Mouse (Mus musculus) kidney, postnatal 36 days (tissue): ENCODE measurements around the gene Epop.

Experiments used
- DNase-seq, 2 experiments: peaks; one replicate each; pipeline ENCODE4 v3.0.0; 2021 to 2022; ENCODE audit warnings: mixed read lengths in 2 of 2

Gene Epop

GRCm38 (mm10) chr11:97629576-97629975, at the start of gene Epop:
Gene Epop, minus strand, starts transcription at chr11:97629702.
- DNase-seq = peak; percentile 87 to 91

- DNase-seq = no peak
These were observed 48.8 kb upstream of the Epop start for GRCm38 (mm10) chr11:97678301-97678700.

GRCm38 (mm10) chr11:97677842-97678241, 48.3 kb upstream of the Epop start:
- DNase-seq = no peak

GRCm38 (mm10) chr11:97677381-97677780, 47.9 kb upstream of the Epop start:
- no peak for DNase-seq

- DNase-seq = no peak
These were observed 46.7 kb upstream of the Epop start for GRCm38 (mm10) chr11:97676050-97676754.

DNA sequence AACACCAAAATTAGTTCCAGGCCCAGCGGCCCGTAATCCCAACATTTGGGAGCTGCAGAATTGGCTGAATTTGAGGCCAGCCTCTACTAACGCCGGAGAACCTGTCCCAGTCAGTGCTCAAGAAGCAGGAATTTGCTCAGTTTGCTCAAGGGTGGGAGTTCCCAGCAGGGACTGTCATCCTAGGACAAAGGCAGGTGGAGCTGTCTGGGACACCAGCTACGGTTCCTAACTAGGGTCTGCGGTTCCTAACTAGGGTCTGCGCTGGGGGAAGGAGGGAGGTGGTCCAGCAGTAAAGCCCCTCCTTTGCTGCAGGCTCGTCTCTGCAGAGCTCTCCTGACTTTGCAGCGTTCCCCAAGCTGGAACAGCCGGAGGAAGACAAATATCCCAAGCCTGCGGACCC, 43.6 kb upstream of the Epop start:
- DNase-seq = no peak

DNA sequence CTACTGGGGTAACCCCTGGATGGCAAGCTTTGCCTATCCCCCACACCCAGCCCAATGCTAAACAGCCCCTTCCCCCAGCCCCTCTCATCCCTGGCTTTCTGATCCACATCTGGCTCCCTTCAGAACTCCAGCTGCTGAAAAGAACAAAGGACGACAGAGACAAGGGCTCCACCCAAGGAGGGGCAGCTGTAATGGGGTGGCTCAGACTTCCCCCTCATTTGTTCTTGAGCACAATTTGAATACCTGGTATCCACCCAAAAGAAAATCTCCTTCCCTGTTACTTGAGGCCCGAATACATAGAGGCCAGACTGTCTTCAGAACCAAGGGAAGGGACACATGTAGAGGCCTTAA, 41.6 kb upstream of the Epop start:
- no peak for DNase-seq

DNA sequence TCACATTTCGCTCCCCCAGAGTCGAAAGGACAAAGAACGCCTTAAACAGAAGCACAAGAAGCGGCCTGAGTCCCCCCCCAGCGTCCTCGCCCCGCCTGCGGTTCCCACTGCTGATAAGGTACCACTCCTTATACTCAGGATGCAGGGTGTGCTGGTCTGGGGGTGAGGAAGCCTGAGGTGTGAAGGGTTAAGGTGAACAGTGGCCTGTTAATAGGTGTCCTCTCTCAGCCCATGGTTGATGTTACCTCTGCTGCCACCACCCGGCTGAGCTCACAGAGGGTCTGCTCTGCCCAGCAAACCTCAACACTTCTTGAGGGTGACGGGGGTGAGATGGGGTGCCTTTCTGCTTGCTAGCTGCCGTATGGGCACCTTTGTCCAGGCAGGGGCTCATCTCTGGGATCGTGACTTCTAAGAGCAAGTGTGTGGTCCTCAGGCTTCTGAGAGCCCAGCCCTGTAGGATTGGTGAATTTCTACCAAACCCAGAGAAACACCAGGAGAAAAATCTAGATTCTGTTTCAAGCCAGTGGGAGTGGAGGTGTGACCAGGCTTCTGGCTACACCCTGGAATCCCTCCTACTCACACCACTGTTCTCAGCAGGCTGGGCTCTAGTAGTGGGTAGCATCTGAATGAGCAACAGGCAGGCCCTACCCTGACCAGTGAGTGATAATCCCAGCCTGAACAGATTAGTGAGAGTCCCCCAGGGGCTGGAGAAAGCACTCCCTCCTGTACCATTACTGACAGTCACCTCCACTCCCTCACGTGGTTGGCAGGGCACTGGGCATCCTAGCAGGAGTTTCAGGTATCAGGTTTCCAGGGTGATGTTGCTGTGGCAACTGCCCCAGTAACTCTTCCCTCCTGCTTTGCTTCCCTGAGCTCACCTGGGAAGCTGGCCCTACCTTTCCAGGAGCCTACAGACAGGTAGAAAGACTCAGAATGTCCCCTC, 41.0 kb upstream of the Epop start:
- DNase-seq = peak in 1 of 2 experiments; percentile 27

DNA sequence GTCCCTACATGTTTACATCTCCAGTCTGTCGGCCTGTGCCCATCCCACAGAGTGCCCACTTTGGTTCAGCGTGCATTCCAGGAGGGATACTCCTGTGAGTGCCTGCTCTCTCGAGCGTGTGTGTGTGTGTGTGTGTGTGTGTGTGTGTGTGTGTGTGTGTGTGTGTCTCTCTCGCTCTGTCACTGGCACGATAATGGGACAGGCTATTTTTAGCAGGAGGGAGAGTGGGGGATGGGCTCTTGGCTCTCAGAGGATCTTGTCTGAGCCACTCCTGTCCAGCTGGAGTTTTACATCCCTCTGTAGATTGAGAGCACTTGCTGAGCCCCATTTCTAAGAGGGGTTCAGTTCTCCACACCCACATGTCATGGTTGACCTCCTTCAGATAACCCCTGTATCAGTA, 40.3 kb upstream of the Epop start:
- DNase-seq = peak; percentile 67 to 68

DNA sequence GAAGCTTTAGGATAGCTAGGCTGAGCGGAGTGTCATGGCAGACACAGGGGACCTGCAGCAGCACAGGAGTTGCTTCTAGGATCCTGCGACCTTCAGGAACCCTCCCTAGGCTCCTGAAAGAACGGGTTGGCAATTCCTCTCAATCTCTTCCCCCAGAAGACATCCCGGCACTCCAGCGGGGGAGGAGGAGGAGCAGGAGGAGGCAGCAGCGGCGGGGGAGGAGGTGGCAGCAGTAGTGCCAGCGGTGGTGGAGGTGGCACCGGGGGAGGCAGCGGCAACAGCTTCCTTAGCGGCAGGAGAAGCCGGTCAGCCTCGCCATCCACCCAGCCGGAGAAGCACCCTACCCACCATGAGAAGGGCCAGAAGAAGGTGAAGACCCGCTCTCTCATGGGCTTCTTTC, 39.8 kb upstream of the Epop start:
- DNase-seq = peak; percentile 21 to 24

DNA sequence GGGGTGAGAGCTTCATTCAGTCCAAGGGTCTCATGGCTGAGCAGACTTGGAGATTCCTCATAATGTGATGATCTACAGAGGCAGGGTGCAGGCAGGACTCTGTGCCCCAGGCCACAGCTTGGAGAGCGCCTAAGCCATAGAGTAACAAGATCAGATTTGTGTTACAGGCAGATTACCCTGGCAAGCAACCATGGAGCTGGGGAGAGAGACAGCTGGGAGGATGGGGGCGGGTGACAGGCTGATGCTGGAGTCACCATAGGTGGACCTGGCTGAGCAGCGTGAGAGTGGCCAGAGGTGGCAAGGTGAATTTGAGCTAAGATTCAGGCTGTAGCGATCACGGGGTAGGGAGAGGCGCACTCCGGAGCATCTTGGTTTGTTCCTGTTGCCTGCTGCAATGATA, 38.7 kb upstream of the Epop start:
- DNase-seq = no peak

GRCm38 (mm10) chr11:97666794-97667193, 37.3 kb upstream of the Epop start:
- no peak for DNase-seq

- DNase-seq = no peak
These were observed 36.7 kb upstream of the Epop start for GRCm38 (mm10) chr11:97666221-97666620.

DNA sequence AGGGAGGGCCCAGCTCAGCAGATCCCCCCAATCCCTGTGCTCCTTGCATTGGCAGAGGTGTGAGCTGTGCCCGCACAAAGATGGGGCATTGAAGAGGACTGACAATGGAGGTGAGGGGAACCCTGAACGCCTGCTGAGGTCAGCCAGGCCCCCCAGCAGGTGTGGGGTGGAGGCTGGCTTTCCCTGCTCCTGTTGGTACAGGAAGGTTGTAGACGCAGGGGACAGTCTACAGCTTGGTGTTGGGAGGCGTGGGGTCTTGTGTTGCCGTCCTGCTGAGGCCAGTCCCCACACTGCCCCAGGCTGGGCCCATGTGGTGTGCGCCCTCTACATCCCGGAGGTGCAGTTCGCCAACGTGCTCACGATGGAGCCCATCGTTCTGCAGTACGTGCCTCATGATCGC, 35.9 kb upstream of the Epop start:
- DNase-seq = no peak

DNA sequence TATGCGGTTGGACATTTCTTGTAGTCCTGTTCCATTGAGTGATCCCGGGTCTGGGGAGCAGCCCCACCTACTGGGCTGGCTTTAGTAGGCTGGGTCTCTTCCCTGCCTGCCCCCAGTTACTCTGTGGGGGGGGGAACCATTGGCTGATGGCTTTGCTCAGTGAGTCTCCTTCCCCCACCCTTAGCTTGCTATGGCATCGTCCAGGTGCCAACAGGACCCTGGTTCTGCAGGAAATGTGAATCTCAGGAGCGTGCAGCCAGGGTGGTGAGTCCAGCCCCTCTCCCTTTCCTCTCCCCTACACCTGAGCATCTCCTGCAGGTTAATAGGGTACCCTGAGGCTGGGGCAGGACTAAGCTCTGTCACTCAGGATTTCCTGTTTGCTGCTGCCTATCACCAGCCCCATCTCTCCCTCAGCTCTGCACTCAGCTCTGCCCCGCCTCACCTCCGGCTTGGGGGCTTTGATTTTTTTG, 35.3 kb upstream of the Epop start:
- peak; percentile 41 to 50 for DNase-seq

DNA sequence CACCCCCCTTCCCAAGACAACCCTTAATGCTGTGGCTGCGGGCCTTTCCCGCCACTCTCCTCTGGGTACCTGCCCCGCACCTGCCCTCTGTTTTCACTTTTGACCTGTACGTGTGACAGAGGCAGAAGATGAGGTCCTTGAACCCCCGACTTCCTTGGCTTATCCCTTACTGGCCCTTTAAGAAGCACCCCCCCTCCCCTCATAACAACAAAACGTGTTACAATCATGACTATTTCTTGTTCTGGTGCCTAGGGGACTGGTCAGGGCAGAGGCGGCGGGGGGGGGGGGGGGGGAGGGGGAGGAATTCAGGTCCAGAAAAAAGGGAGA, 34.8 kb upstream of the Epop start:
- DNase-seq = no peak

- peak; percentile 65 to 78 for DNase-seq
These were observed 34.2 kb upstream of the Epop start for GRCm38 (mm10) chr11:97663528-97664338.

DNA sequence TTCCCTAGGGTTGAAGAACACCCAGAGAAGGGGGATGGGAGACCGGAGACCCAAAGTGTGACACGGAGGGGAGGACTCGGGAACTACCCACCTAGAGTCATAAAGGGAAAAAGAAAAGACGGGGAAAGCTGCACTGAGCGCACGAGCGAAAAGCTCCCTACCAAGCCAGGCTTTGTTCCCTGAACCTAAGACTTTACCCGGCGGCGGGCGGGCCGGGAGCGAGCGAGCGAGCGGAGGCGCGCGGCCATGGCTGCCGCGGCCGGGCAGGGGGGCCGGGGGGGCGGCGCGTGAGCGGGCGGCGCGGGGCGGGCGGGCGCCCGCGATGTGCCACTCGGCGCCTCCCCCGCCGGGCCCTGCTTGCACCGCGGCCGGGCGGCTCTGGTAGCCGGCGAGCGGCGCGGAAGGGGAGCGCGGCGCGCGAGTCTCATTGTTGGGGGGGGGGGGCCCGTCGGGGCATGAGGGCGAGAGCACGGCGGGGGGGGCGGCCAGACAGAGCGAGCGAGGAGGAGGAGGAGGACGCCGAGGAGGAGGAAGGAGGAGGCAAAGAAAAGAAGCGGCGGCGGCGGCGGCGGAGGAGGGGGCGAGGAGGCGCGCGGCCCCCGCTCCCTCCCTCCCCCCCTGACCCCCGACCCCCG, 33.5 kb upstream of the Epop start, which contains the start of gene Mllt6:
Mllt6 (plus strand) TSS at position 522 of the 635 bp plus-strand sequence.
- DNase-seq = peak; percentile 85 to 91

GRCm38 (mm10) chr11:97662207-97662892, 32.8 kb upstream of the Epop start:
- DNase-seq = peak; percentile 70 to 76

GRCm38 (mm10) chr11:97661648-97662133, 32.2 kb upstream of the Epop start:
- DNase-seq = peak; percentile 87 to 93

DNA sequence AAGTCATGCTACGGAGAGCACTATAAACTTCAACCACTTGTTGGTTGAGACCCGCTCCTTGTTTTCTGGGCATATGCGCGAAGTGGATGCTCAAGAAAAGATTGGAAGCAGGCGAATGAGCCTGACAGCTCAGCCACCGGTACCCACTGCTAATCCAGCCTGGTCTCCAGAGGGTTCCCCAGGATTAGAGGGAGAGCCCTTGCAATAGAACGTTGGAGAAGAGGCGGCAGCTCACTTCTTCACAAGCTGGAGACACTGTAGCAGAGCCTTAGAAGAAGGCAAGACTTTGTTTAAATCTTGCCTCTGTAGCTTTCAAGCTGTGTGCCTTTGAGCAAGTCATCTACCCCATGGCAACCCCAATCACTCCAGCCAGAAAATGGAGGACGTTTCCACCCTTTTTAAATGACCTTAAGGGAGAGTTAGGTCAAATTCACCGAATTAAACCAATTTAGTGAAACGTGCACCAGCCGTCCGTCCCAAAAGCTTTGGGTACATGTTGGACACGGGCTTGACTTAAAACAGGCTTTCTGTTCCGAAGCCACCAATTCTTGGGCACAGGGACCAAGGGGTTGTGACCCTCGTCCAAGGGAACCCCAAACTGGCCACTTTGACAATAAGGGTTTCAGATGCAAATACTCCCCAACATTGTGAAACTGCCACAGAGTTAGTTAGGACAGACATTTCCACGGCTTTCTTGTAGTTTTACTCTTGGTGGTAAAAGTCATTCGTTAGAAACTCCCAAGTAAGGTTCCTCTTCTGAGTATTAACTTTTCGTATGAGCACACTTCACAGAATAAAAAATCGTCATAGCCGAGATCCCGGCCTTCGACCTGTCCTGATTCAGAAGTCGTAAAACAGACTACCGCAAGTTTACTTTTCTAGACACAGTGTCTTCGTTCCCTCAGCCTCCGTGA, 31.5 kb upstream of the Epop start:
- peak in 1 of 2 experiments; percentile 25 for DNase-seq
